9 mouse cellular contexts compared by ENCODE assay signal in genomic region chr9:45115706-45116105, GRCm38 (mm10). TPM values are rescaled to one million over a fixed set of nuclear protein-coding genes. Genes with fewer than 3 reads are reported as not detected.
DNase-seq lines count a peak whose midpoint lies in the region; ATAC-seq and TF ChIP-seq lines count a peak whose summit lies in the region.
"Had no signal": no experiment of that assay in that cellular context is flagged by ENCODE, and none has a peak within 500 bp of the region (broad histone marks: within the 10 kb centered on the region; RNA-seq: fewer than 3 reads in every experiment).

No protein-coding gene starts in this region.

- H3K4me2 ChIP-seq in heart, postnatal 0 days (ENCODE audit: low read depth, low read length) = peak overlapping the region; percentile 47
- H3K4me2 ChIP-seq in forebrain, embryonic 11.5 days (ENCODE audit: low read depth, low read length, severe bottlenecking) = peak overlapping the region; percentile 51
- peak overlapping the region; percentile 60 for H3K4me2 ChIP-seq in midbrain, embryonic 12.5 days (replicated peaks)
- H3K4me2 ChIP-seq in stomach, embryonic 16.5 days (ENCODE audit: low read depth, low read length) = peak overlapping the region; percentile 62

- no peak overlapping the region for H3K9ac ChIP-seq in heart, postnatal 0 days (replicated peaks; ENCODE audit: low read depth, low read length)
- peak overlapping the region; percentile 53 for H3K9ac ChIP-seq in forebrain, embryonic 11.5 days (ENCODE audit: low read length)
- H3K9ac ChIP-seq in midbrain, embryonic 12.5 days (replicated peaks) = no peak overlapping the region
- H3K9ac ChIP-seq in stomach, embryonic 16.5 days (ENCODE audit: low read length) = peak overlapping the region; percentile 67

- H3K4me1 ChIP-seq in heart, postnatal 0 days (ENCODE audit: control insufficient read depth, insufficient read depth) = 0 out of 2 replicates have a peak, but pooled peaks cover 7% of the 10 kb centered on the region
- peaks cover 3% of the 10 kb centered on the region; the same call in 1 of the 2 replicates for H3K4me1 ChIP-seq in forebrain, embryonic 11.5 days (replicated peaks; ENCODE audit: control insufficient read depth, insufficient read depth, low read length)
- peaks cover 13% of the 10 kb centered on the region for H3K4me1 ChIP-seq in midbrain, embryonic 12.5 days
- peaks cover 12% of the 10 kb centered on the region for H3K4me1 ChIP-seq in stomach, embryonic 16.5 days (ENCODE audit: control insufficient read depth, insufficient read depth, low read length)

- H3K9me3 ChIP-seq in heart, postnatal 0 days (replicated peaks; ENCODE audit: control insufficient read depth, low read length) = no peaks in the 10 kb centered on the region
- H3K9me3 ChIP-seq in forebrain, embryonic 11.5 days (ENCODE audit: control insufficient read depth, low read length) = no peaks in the 10 kb centered on the region
- no peaks in the 10 kb centered on the region for H3K9me3 ChIP-seq in midbrain, embryonic 12.5 days
- no peaks in the 10 kb centered on the region for H3K9me3 ChIP-seq in stomach, embryonic 16.5 days (replicated peaks; ENCODE audit: control insufficient read depth, low read length)
- H3K9me3 ChIP-seq: G1E had no signal

- peak; percentile 31 for DNase-seq in heart, postnatal 0 days (ENCODE audit: low spot score)
- DNase-seq in heart, postnatal 25 days (ENCODE audit: low spot score) = no peak
- peak; percentile 51 to 77 for DNase-seq in adrenal gland, postnatal 36 days
- DNase-seq in forebrain, embryonic 11.5 days (ENCODE audit: low spot score) = peak; percentile 80
- peak; percentile 28 to 54 for DNase-seq in kidney, postnatal 36 days

- ATAC-seq in heart, postnatal 0 days (ENCODE audit: insufficient read depth, low read depth) = no peak
- peak; percentile 53; the same call in 1 of the 2 replicates for ATAC-seq in forebrain, embryonic 11.5 days (replicated peaks; ENCODE audit: low FRiP score)
- peak; percentile 56; the same call in 1 of the 2 replicates for ATAC-seq in midbrain, embryonic 12.5 days (ENCODE audit: low FRiP score, low read depth)
- ATAC-seq in stomach, embryonic 16.5 days (ENCODE audit: insufficient read depth, low FRiP score) = peak; percentile 66; the same call in 1 of the 2 replicates
- ATAC-seq in inflammation-experienced regulatory T-cells, adult 6 months = no peak

- peaks cover 7% of the 10 kb centered on the region; the same call in 1 of the 2 replicates for H3K27me3 ChIP-seq in heart, postnatal 0 days (ENCODE audit: control insufficient read depth, insufficient read depth, low read length)
- H3K27me3 ChIP-seq in forebrain, embryonic 11.5 days (ENCODE audit: control insufficient read depth, insufficient read depth, low read length) = peaks cover 3% of the 10 kb centered on the region; the same call in 1 of the 2 replicates
- H3K27me3 ChIP-seq in midbrain, embryonic 12.5 days = peaks cover 21% of the 10 kb centered on the region
- no peaks in the 10 kb centered on the region; the same call in 1 of the 2 replicates for H3K27me3 ChIP-seq in stomach, embryonic 16.5 days (ENCODE audit: control insufficient read depth, insufficient read depth, low read length)

- intact Hi-C loops in heart, postnatal 25 days (cut with DNase I) = no loop called here

- H3K4me3 ChIP-seq in heart, postnatal 0 days (ENCODE audit: low read depth, low read length) = peak overlapping the region; percentile 18
- H3K4me3 ChIP-seq in forebrain, embryonic 11.5 days (ENCODE audit: low read depth, low read length) = peak overlapping the region; percentile 26
- H3K4me3 ChIP-seq in midbrain, embryonic 12.5 days = peak overlapping the region; percentile 39
- H3K4me3 ChIP-seq in stomach, embryonic 16.5 days (replicated peaks; ENCODE audit: low read length) = peak overlapping the region; percentile 48

- 5% methylated on average over 14 of the region's 14 CpGs for WGBS in heart, postnatal 0 days
- WGBS in forebrain, embryonic 11.5 days = under 1% methylated on average over 14 of the region's 14 CpGs
- 3% methylated on average over 14 of the region's 14 CpGs for WGBS in midbrain, embryonic 12.5 days
- WGBS in stomach, embryonic 16.5 days = 3% methylated on average over 14 of the region's 14 CpGs

- no peak overlapping the region for H3K27ac ChIP-seq in heart, postnatal 0 days (ENCODE audit: low read depth)
- H3K27ac ChIP-seq in forebrain, embryonic 11.5 days (ENCODE audit: low read depth, low read length) = no peak overlapping the region
- no peak overlapping the region for H3K27ac ChIP-seq in midbrain, embryonic 12.5 days (replicated peaks)
- H3K27ac ChIP-seq in stomach, embryonic 16.5 days (ENCODE audit: low read length) = no peak overlapping the region

- TF ChIP-seq CTCF in heart, postnatal 0 days (IDR thresholded peaks at IDR 0.05; ENCODE audit: low read depth) = no peak

- no peaks in the 10 kb centered on the region for H3K36me3 ChIP-seq in heart, postnatal 0 days (replicated peaks; ENCODE audit: control insufficient read depth, insufficient read depth, low read length)
- no peaks in the 10 kb centered on the region for H3K36me3 ChIP-seq in forebrain, embryonic 11.5 days (ENCODE audit: control insufficient read depth, insufficient read depth, low read length)
- no peaks in the 10 kb centered on the region for H3K36me3 ChIP-seq in midbrain, embryonic 12.5 days
- no peaks in the 10 kb centered on the region for H3K36me3 ChIP-seq in stomach, embryonic 16.5 days (ENCODE audit: control insufficient read depth, insufficient read depth, low read length)
- H3K36me3 ChIP-seq: G1E had no signal

- no peak for TF ChIP-seq EP300 in heart, postnatal 0 days (IDR thresholded peaks at IDR 0.05; ENCODE audit: low read depth)

RNA-seq across cellular contexts. Expression of gene Scn2b, which starts 1.9 kb away (rescaled TPM):
- total RNA-seq in heart, postnatal 0 days (2014; rRNA removed; ENCODE audit: low replicate concordance) = 0.04 and 0.53 TPM in 2 replicates
- polyA plus RNA-seq in heart, postnatal 0 days (2015; fragmentation: Nextera tagmentation; extraction: Ambion mirVana) = 0.31 and 0.51 TPM in 2 replicates
- total RNA-seq in heart, postnatal 25 days (2021) = 1 to 10 TPM; 1.1 TPM
- 10 to 100 TPM; 10.6 to 15.7 TPM for total RNA-seq in adrenal gland, postnatal 36 days (2021)
- 2.9 and 3.2 TPM in 2 replicates for polyA plus RNA-seq in forebrain, embryonic 11.5 days (2014; fragmentation: Nextera tagmentation; extraction: Ambion mirVana)
- 4.2 and 4.3 TPM in 2 replicates for polyA plus RNA-seq in midbrain, embryonic 12.5 days (2016; fragmentation: Nextera tagmentation; extraction: Ambion mirVana)
- polyA plus RNA-seq in stomach, embryonic 16.5 days (2015; fragmentation: Nextera tagmentation; extraction: Ambion mirVana) = 3.0 and 3.5 TPM in 2 replicates
- under 1 TPM in 2 of 3 experiments, not detected in 1; 0.09 to 0.60 TPM for polyA plus RNA-seq in inflammation-experienced regulatory T-cells, adult 6 months (2017; shearing (Covaris generic))
- polyA plus RNA-seq: G1E had no signal

RNA-seq across cellular contexts. Expression of gene Scn4b, which starts 22.5 kb away (rescaled TPM):
- total RNA-seq in heart, postnatal 0 days (2014; rRNA removed; ENCODE audit: low replicate concordance) = 0.27 and 0.57 TPM in 2 replicates
- 0.10 and 0.11 TPM in 2 replicates for polyA plus RNA-seq in heart, postnatal 0 days (2015; fragmentation: Nextera tagmentation; extraction: Ambion mirVana)
- total RNA-seq in heart, postnatal 25 days (2021) = 1 to 10 TPM; 2.5 to 2.8 TPM
- under 1 TPM; 0.60 to 0.66 TPM for total RNA-seq in adrenal gland, postnatal 36 days (2021)
- polyA plus RNA-seq in forebrain, embryonic 11.5 days (2014; fragmentation: Nextera tagmentation; extraction: Ambion mirVana) = 0.19 and 0.21 TPM in 2 replicates
- polyA plus RNA-seq in midbrain, embryonic 12.5 days (2016; fragmentation: Nextera tagmentation; extraction: Ambion mirVana) = 0.15 and 0.18 TPM in 2 replicates
- 0.37 and 0.54 TPM in 2 replicates for polyA plus RNA-seq in stomach, embryonic 16.5 days (2015; fragmentation: Nextera tagmentation; extraction: Ambion mirVana)
- not detected for polyA plus RNA-seq in inflammation-experienced regulatory T-cells, adult 6 months (2017; shearing (Covaris generic))
- polyA plus RNA-seq: G1E had no signal

RNA-seq across cellular contexts. Expression of gene Jaml, which starts 36.7 kb away (rescaled TPM):
- not detected in 2 replicates for total RNA-seq in heart, postnatal 0 days (2014; rRNA removed; ENCODE audit: low replicate concordance)
- 0.08 and 0.40 TPM in 2 replicates for polyA plus RNA-seq in heart, postnatal 0 days (2015; fragmentation: Nextera tagmentation; extraction: Ambion mirVana)
- under 1 TPM; 0.26 to 0.84 TPM for total RNA-seq in heart, postnatal 25 days (2021)
- total RNA-seq in adrenal gland, postnatal 36 days (2021) = 1 to 10 TPM; 1.9 to 3.1 TPM
- not detected in 2 replicates for polyA plus RNA-seq in forebrain, embryonic 11.5 days (2014; fragmentation: Nextera tagmentation; extraction: Ambion mirVana)
- polyA plus RNA-seq in midbrain, embryonic 12.5 days (2016; fragmentation: Nextera tagmentation; extraction: Ambion mirVana) = 0.17 and 0.25 TPM in 2 replicates
- 19.0 and 19.7 TPM in 2 replicates for polyA plus RNA-seq in stomach, embryonic 16.5 days (2015; fragmentation: Nextera tagmentation; extraction: Ambion mirVana)
- polyA plus RNA-seq in inflammation-experienced regulatory T-cells, adult 6 months (2017; shearing (Covaris generic)) = 10 to 100 TPM in 1 of 3 experiments, 1 to 10 TPM in 2; 2.6 to 11.2 (median 6.3) TPM
- total RNA-seq: G1E had no signal
- polyA plus RNA-seq: G1E had no signal

Comparison
In these comparisons a context has a peak if more than half of its experiments do, and no peak if none do; other contexts are left out.
1. ATAC-seq: peak in forebrain, embryonic 11.5 days (single experiment), midbrain, embryonic 12.5 days (single experiment) and stomach, embryonic 16.5 days (single experiment); none in heart, postnatal 0 days (single experiment) and inflammation-experienced regulatory T-cells, adult 6 months (single experiment).
2. H3K9ac ChIP-seq: peak in forebrain, embryonic 11.5 days (single experiment) and stomach, embryonic 16.5 days (single experiment); none in heart, postnatal 0 days (single experiment) and midbrain, embryonic 12.5 days (single experiment).
3. Peak in every context shown above with its lines, with median percentiles within 50 percentile points of each other: H3K4me2 ChIP-seq and H3K4me3 ChIP-seq.